Mouse (Mus musculus): ENCODE measurements around the gene Elp4. TPM values are rescaled to one million over a fixed set of nuclear protein-coding genes. Genes with fewer than 3 reads are reported as not detected.

Gene Elp4
- polyA plus RNA-seq, 1 experiment from 2014 or later: 36.0 TPM

- no peak overlapping the region for H3K4me2 ChIP-seq (replicated peaks)
- H3K36me3 ChIP-seq (replicated peaks; ENCODE audit: control insufficient read depth, insufficient read depth): no peaks in the 10 kb centered on the region
- DNase-seq (ENCODE audit: low spot score) (no peak), ATAC-seq (ENCODE audit: low FRiP score) (no peak)
- no peaks in the 10 kb centered on the region for H3K9me3 ChIP-seq (ENCODE audit: control insufficient read depth, low read length)
- H3K4me3 ChIP-seq (replicated peaks; ENCODE audit: low read length): no peak overlapping the region
- H3K27ac ChIP-seq: no peak overlapping the region
- H3K9ac ChIP-seq: no peak overlapping the region
- no peaks in the 10 kb centered on the region for H3K4me1 ChIP-seq (replicated peaks; ENCODE audit: control insufficient read depth, insufficient read depth, low read length)
- no peaks in the 10 kb centered on the region for H3K27me3 ChIP-seq (ENCODE audit: control insufficient read depth, insufficient read depth, low read length)
- 65% methylated on average over 2 of the region's 2 CpGs for WGBS
These were observed 104.5 kb downstream of the Elp4 start for GRCm38 (mm10) chr2:105799840-105800239.

- Histone ChIP-seq H3K4me1 (replicated peaks; ENCODE audit: control insufficient read depth, insufficient read depth, low read length) (no peaks in the 10 kb centered on the region), H3K27me3 (ENCODE audit: control insufficient read depth, insufficient read depth, low read length) (no peaks in the 10 kb centered on the region), H3K36me3 (replicated peaks; ENCODE audit: control insufficient read depth, insufficient read depth) (no peaks in the 10 kb centered on the region), H3K4me2 (replicated peaks) (no peak overlapping the region), H3K4me3 (replicated peaks; ENCODE audit: low read length) (no peak overlapping the region), H3K9ac (no peak overlapping the region), H3K27ac (no peak overlapping the region), H3K9me3 (ENCODE audit: control insufficient read depth, low read length) (no peaks in the 10 kb centered on the region)
- no peak for DNase-seq (ENCODE audit: low spot score)
- ATAC-seq (ENCODE audit: low FRiP score): no peak
These were observed 106.5 kb downstream of the Elp4 start for GRCm38 (mm10) chr2:105797842-105798241.

GRCm38 (mm10) chr2:105796101-105796500 is 108.3 kb downstream of the Elp4 start:
- no peaks in the 10 kb centered on the region for H3K4me1 ChIP-seq (replicated peaks; ENCODE audit: control insufficient read depth, insufficient read depth, low read length)
- DNase-seq (ENCODE audit: low spot score) (no peak), ATAC-seq (ENCODE audit: low FRiP score) (peak; percentile 31; the same call in 1 of the 2 replicates)
- H3K9me3 ChIP-seq (ENCODE audit: control insufficient read depth, low read length): no peaks in the 10 kb centered on the region
- H3K4me3 ChIP-seq (replicated peaks; ENCODE audit: low read length): no peak overlapping the region
- no peaks in the 10 kb centered on the region for H3K27me3 ChIP-seq (ENCODE audit: control insufficient read depth, insufficient read depth, low read length)
- no peaks in the 10 kb centered on the region for H3K36me3 ChIP-seq (replicated peaks; ENCODE audit: control insufficient read depth, insufficient read depth)
- no peak overlapping the region for H3K4me2 ChIP-seq (replicated peaks)
- H3K9ac ChIP-seq: no peak overlapping the region
- H3K27ac ChIP-seq: no peak overlapping the region

DNA sequence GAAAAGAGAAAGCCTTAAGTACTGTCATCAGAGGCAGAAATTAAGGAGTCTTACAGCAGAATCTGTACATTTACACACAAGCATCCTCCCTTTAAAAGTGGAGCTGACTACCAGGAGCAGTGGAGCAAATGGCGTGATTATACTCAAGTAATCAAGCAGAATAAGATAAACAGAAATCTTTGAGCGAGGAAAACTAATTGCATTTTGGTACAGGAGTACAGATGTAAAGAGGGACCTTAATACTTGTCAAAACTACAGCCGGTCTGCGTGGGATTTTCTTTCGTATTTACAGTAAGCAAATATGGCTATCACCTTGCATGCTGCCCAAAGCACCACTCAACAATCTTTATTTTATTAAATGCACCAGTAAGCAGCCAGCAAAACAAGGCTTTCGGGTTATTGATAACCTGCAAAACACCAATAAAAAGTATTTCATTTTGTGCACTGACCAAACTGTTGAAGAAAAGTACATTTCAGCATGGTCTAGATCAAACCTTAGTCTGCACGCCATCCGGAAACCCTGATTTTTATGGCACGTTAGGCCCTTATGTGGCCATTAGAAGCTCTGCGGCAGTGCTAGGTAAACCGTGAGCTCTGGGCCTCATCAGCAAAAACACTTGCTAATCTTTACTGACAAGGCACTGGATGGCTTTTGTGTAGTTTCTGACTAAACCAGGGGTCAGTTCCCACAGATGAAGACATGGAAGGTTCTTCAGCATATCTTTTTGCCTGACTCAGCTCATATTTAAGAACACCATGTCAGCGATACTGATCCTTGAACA is 111.8 kb downstream of the Elp4 start:
- Histone ChIP-seq H3K4me1 (replicated peaks; ENCODE audit: control insufficient read depth, insufficient read depth, low read length) (no peaks in the 10 kb centered on the region), H3K27ac (no peak overlapping the region), H3K4me2 (replicated peaks) (no peak overlapping the region), H3K27me3 (ENCODE audit: control insufficient read depth, insufficient read depth, low read length) (no peaks in the 10 kb centered on the region), H3K4me3 (replicated peaks; ENCODE audit: low read length) (no peak overlapping the region), H3K9ac (no peak overlapping the region), H3K36me3 (replicated peaks; ENCODE audit: control insufficient read depth, insufficient read depth) (no peaks in the 10 kb centered on the region), H3K9me3 (ENCODE audit: control insufficient read depth, low read length) (no peaks in the 10 kb centered on the region)
- WGBS: 69% methylated on average over 12 of the region's 12 CpGs
- no peak for ATAC-seq (ENCODE audit: low FRiP score)
- DNase-seq (ENCODE audit: low spot score): no peak

GRCm38 (mm10) chr2:105789936-105790335 is 114.4 kb downstream of the Elp4 start:
- DNase-seq (ENCODE audit: low spot score) (no peak), ATAC-seq (ENCODE audit: low FRiP score) (no peak)
- no peak overlapping the region for H3K27ac ChIP-seq
- no peak overlapping the region for H3K9ac ChIP-seq
- H3K4me2 ChIP-seq (replicated peaks): no peak overlapping the region
- H3K36me3 ChIP-seq (replicated peaks; ENCODE audit: control insufficient read depth, insufficient read depth): no peaks in the 10 kb centered on the region
- no peaks in the 10 kb centered on the region for H3K9me3 ChIP-seq (ENCODE audit: control insufficient read depth, low read length)
- H3K4me1 ChIP-seq (replicated peaks; ENCODE audit: control insufficient read depth, insufficient read depth, low read length): no peaks in the 10 kb centered on the region
- H3K4me3 ChIP-seq (replicated peaks; ENCODE audit: low read length): no peak overlapping the region
- H3K27me3 ChIP-seq (ENCODE audit: control insufficient read depth, insufficient read depth, low read length): no peaks in the 10 kb centered on the region
- 95% methylated on average over 1 of the region's 1 CpGs for WGBS

GRCm38 (mm10) chr2:105787726-105788125 is 116.6 kb downstream of the Elp4 start:
- no peak overlapping the region for H3K4me2 ChIP-seq (replicated peaks)
- DNase-seq (ENCODE audit: low spot score): no peak
- no peaks in the 10 kb centered on the region for H3K9me3 ChIP-seq (ENCODE audit: control insufficient read depth, low read length)
- H3K9ac ChIP-seq: no peak overlapping the region
- WGBS: 77% methylated on average over 4 of the region's 4 CpGs
- H3K4me1 ChIP-seq (replicated peaks; ENCODE audit: control insufficient read depth, insufficient read depth, low read length): no peaks in the 10 kb centered on the region
- H3K36me3 ChIP-seq (replicated peaks; ENCODE audit: control insufficient read depth, insufficient read depth): no peaks in the 10 kb centered on the region
- H3K27me3 ChIP-seq (ENCODE audit: control insufficient read depth, insufficient read depth, low read length): peaks cover 3% of the 10 kb centered on the region; the same call in 1 of the 2 replicates
- H3K27ac ChIP-seq: no peak overlapping the region
- H3K4me3 ChIP-seq (replicated peaks; ENCODE audit: low read length): no peak overlapping the region
- ATAC-seq (ENCODE audit: low FRiP score): no peak

GRCm38 (mm10) chr2:105786986-105787385 is 117.4 kb downstream of the Elp4 start:
- H3K9ac ChIP-seq: no peak overlapping the region
- no peak overlapping the region for H3K4me3 ChIP-seq (replicated peaks; ENCODE audit: low read length)
- ATAC-seq (ENCODE audit: low FRiP score) (no peak), DNase-seq (ENCODE audit: low spot score) (no peak)
- 21% methylated on average over 2 of the region's 2 CpGs for WGBS
- H3K4me1 ChIP-seq (replicated peaks; ENCODE audit: control insufficient read depth, insufficient read depth, low read length): no peaks in the 10 kb centered on the region
- H3K27me3 ChIP-seq (ENCODE audit: control insufficient read depth, insufficient read depth, low read length): peaks cover 3% of the 10 kb centered on the region; the same call in 1 of the 2 replicates
- no peak overlapping the region for H3K4me2 ChIP-seq (replicated peaks)
- no peaks in the 10 kb centered on the region for H3K9me3 ChIP-seq (ENCODE audit: control insufficient read depth, low read length)
- H3K36me3 ChIP-seq (replicated peaks; ENCODE audit: control insufficient read depth, insufficient read depth): no peaks in the 10 kb centered on the region
- no peak overlapping the region for H3K27ac ChIP-seq

DNA sequence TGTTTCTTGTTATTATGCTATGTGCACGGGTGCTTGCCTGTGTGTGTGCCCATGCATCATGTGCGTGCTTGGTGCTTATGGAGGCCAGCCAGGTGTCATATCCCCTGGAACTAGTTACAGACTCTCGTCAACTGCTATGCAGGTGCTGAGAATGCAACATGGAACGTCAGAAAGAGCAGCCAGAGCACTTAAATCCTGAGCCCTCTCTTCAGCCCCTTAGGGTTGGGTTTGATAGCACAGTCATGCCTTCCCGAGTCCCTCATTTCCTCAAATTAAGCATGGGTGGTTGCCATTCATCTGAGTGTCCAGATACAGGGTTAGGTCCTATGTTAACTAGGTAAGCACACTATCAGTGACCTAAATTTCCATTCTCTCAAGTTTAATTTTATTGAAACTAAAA is 121.5 kb downstream of the Elp4 start:
- no peaks in the 10 kb centered on the region for H3K4me1 ChIP-seq (replicated peaks; ENCODE audit: control insufficient read depth, insufficient read depth, low read length)
- no peak for ATAC-seq (ENCODE audit: low FRiP score)
- H3K36me3 ChIP-seq (replicated peaks; ENCODE audit: control insufficient read depth, insufficient read depth): no peaks in the 10 kb centered on the region
- H3K27ac ChIP-seq: no peak overlapping the region
- H3K27me3 ChIP-seq (ENCODE audit: control insufficient read depth, insufficient read depth, low read length): peaks cover 11% of the 10 kb centered on the region; the same call in 1 of the 2 replicates
- no peak overlapping the region for H3K9ac ChIP-seq
- H3K4me3 ChIP-seq (replicated peaks; ENCODE audit: low read length): no peak overlapping the region
- H3K4me2 ChIP-seq (replicated peaks): no peak overlapping the region
- WGBS: 80% methylated on average over 5 of the region's 5 CpGs
- no peaks in the 10 kb centered on the region for H3K9me3 ChIP-seq (ENCODE audit: control insufficient read depth, low read length)
- no peak for DNase-seq (ENCODE audit: low spot score)

- Histone ChIP-seq H3K27me3 (ENCODE audit: control insufficient read depth, insufficient read depth, low read length) (peaks cover 11% of the 10 kb centered on the region; the same call in 1 of the 2 replicates), H3K9ac (no peak overlapping the region), H3K4me1 (replicated peaks; ENCODE audit: control insufficient read depth, insufficient read depth, low read length) (no peaks in the 10 kb centered on the region), H3K4me2 (replicated peaks) (no peak overlapping the region), H3K27ac (no peak overlapping the region), H3K9me3 (ENCODE audit: control insufficient read depth, low read length) (no peaks in the 10 kb centered on the region), H3K36me3 (replicated peaks; ENCODE audit: control insufficient read depth, insufficient read depth) (no peaks in the 10 kb centered on the region), H3K4me3 (replicated peaks; ENCODE audit: low read length) (no peak overlapping the region)
- WGBS: 30% methylated on average over 1 of the region's 1 CpGs
- ATAC-seq (ENCODE audit: low FRiP score) (no peak), DNase-seq (ENCODE audit: low spot score) (no peak)
These were observed 123.6 kb downstream of the Elp4 start for GRCm38 (mm10) chr2:105780739-105781138.
